Mouse (Mus musculus) limb, embryonic 11.5 days (tissue): ENCODE data around the gene Glud1. TPM values are rescaled to one million over a fixed set of nuclear protein-coding genes. Genes with fewer than 3 reads are reported as not detected.
A peak's percentile ranks its signal among the peaks of the same experiment; 100 is the strongest.

ENCODE experiments used
- ATAC-seq: fragments of 200-750 bp; cut with Nextera tagmentation; 2 replicates; pipeline ENCODE4 v1.8.0; 2017; ENCODE audit warnings: low read depth; ENCODE audit not compliant: insufficient number of reproducible peaks, low FRiP score, low TSS enrichment
- DNase-seq: peaks from one replicate; pipeline ENCODE4 v3.0.0-alpha.2; 2015; ENCODE audit warnings: low spot score
- H3K27ac ChIP-seq: fragments of 300-500 bp; sonication (generic); replicated peaks from 2 replicates; pipeline ENCODE4 v1.5.1; 2014; ENCODE audit warnings: low read depth, mild to moderate bottlenecking, low read length
- H3K27me3 ChIP-seq: fragments of 300-500 bp; sonication (generic); 2 replicates; pipeline ENCODE4 v1.6.1; 2014; ENCODE audit warnings: mild to moderate bottlenecking, low read length, mixed read lengths; ENCODE audit not compliant: control insufficient read depth, insufficient read depth
- H3K36me3 ChIP-seq: fragments of 300-500 bp; sonication (generic); 2 replicates; pipeline ENCODE4 v1.6.1; 2014; ENCODE audit warnings: mild to moderate bottlenecking, low read length, moderate library complexity, mixed read lengths; ENCODE audit not compliant: control insufficient read depth, insufficient read depth
- H3K4me1 ChIP-seq: fragments of 300-500 bp; sonication (generic); 2 replicates; pipeline ENCODE4 v1.6.1; 2014; ENCODE audit warnings: low read length, mixed read lengths; ENCODE audit not compliant: control insufficient read depth, insufficient read depth
- H3K4me2 ChIP-seq: fragments of 300-500 bp; sonication (generic); 2 replicates; pipeline ENCODE4 v1.6.1; 2014; ENCODE audit warnings: low read depth, mild to moderate bottlenecking, moderate library complexity; ENCODE audit not compliant: severe bottlenecking
- H3K4me3 ChIP-seq: fragments of 300-500 bp; sonication (generic); 2 replicates; pipeline ENCODE4 v1.5.1; 2014; ENCODE audit warnings: low read depth, low read length
- H3K9ac ChIP-seq: fragments of 300-500 bp; sonication (generic); 2 replicates; pipeline ENCODE4 v1.6.1; 2014; ENCODE audit warnings: mild to moderate bottlenecking, low read length
- H3K9me3 ChIP-seq: fragments of 300-500 bp; sonication (generic); 2 replicates; pipeline ENCODE4 v1.6.1; 2016; ENCODE audit warnings: low read length; ENCODE audit not compliant: control insufficient read depth
- WGBS: fragments of 180-500 bp; shearing (Covaris S2); extraction: QIAGEN DNeasy Blood & Tissue Kit; methylation state at CpG from one replicate; pipeline ENCODE4 v1.1.7; 2014; 5-methylcytosine and 5-hydroxymethylcytosine counted together
- polyA plus RNA-seq: library from polyadenylated mRNA; unstranded; fragments of >200 nt; fragmentation: Nextera tagmentation; extraction: Ambion mirVana; gene quantifications from 2 replicates; pipeline ENCODE4 v1.2.1, GENCODE M21; 2014

Gene Glud1
- polyA plus RNA-seq, 1 experiment from 2014 or later = 76.3 TPM

- Histone ChIP-seq H3K9ac (no peak overlapping the region), H3K27ac (no peak overlapping the region), H3K4me3 (no peak overlapping the region), H3K4me2 (no peak overlapping the region), H3K36me3 (peaks cover 16% of the 10 kb centered on the region), H3K4me1 (no peaks in the 10 kb centered on the region), H3K9me3 (no peaks in the 10 kb centered on the region), H3K27me3 (no peaks in the 10 kb centered on the region)
- 82% methylated on average over 3 of the region's 3 CpGs for WGBS
- ATAC-seq (no peak), DNase-seq (no peak)
Measured at GRCm38 (mm10) chr14:34331886-34332285, 21.4 kb downstream of the Glud1 start.

- H3K27ac ChIP-seq = no peak overlapping the region
- no peaks in the 10 kb centered on the region for H3K27me3 ChIP-seq
- H3K9ac ChIP-seq = no peak overlapping the region
- no peak overlapping the region for H3K4me3 ChIP-seq
- DNase-seq = no peak
- 96% methylated on average over 5 of the region's 5 CpGs for WGBS
- no peak for ATAC-seq
- H3K9me3 ChIP-seq = no peaks in the 10 kb centered on the region
- no peaks in the 10 kb centered on the region for H3K4me1 ChIP-seq
- H3K36me3 ChIP-seq = peaks cover 16% of the 10 kb centered on the region
- H3K4me2 ChIP-seq = no peak overlapping the region
Measured at GRCm38 (mm10) chr14:34332476-34332875, 21.9 kb downstream of the Glud1 start.

GRCm38 (mm10) chr14:34339446-34339845 lies 28.9 kb downstream of the Glud1 start:
- Histone ChIP-seq H3K36me3 (peaks cover 9% of the 10 kb centered on the region; the same call in 1 of the 2 replicates), H3K4me3 (no peak overlapping the region), H3K27me3 (no peaks in the 10 kb centered on the region), H3K27ac (no peak overlapping the region), H3K4me1 (no peaks in the 10 kb centered on the region), H3K9ac (no peak overlapping the region), H3K4me2 (no peak overlapping the region), H3K9me3 (no peaks in the 10 kb centered on the region)
- 96% methylated on average over 1 of the region's 1 CpGs for WGBS
- no peak for DNase-seq
- no peak for ATAC-seq

GRCm38 (mm10) chr14:34341993-34342392 lies 31.5 kb downstream of the Glud1 start:
- no peaks in the 10 kb centered on the region for H3K27me3 ChIP-seq
- ATAC-seq = no peak
- DNase-seq = no peak
- no peak overlapping the region for H3K4me3 ChIP-seq
- H3K27ac ChIP-seq = no peak overlapping the region
- H3K9me3 ChIP-seq = no peaks in the 10 kb centered on the region
- H3K4me1 ChIP-seq = no peaks in the 10 kb centered on the region
- H3K36me3 ChIP-seq = peaks cover 3% of the 10 kb centered on the region; the same call in 1 of the 2 replicates
- no peak overlapping the region for H3K4me2 ChIP-seq
- no peak overlapping the region for H3K9ac ChIP-seq
- WGBS = 95% methylated on average over 4 of the region's 4 CpGs

GRCm38 (mm10) chr14:34343078-34343477 lies 32.6 kb downstream of the Glud1 start:
- H3K4me1 ChIP-seq = no peaks in the 10 kb centered on the region
- no peaks in the 10 kb centered on the region for H3K9me3 ChIP-seq
- H3K9ac ChIP-seq = no peak overlapping the region
- no peak overlapping the region for H3K4me3 ChIP-seq
- peaks cover 3% of the 10 kb centered on the region; the same call in 1 of the 2 replicates for H3K36me3 ChIP-seq
- ATAC-seq (no peak), DNase-seq (no peak)
- H3K27ac ChIP-seq = no peak overlapping the region
- 92% methylated on average over 4 of the region's 4 CpGs for WGBS
- no peaks in the 10 kb centered on the region for H3K27me3 ChIP-seq
- no peak overlapping the region for H3K4me2 ChIP-seq

GRCm38 (mm10) chr14:34344361-34344760 lies 33.8 kb downstream of the Glud1 start:
- Histone ChIP-seq H3K9ac (no peak overlapping the region), H3K4me3 (no peak overlapping the region), H3K27me3 (no peaks in the 10 kb centered on the region), H3K36me3 (peaks cover 3% of the 10 kb centered on the region; the same call in 1 of the 2 replicates), H3K27ac (no peak overlapping the region), H3K9me3 (no peaks in the 10 kb centered on the region), H3K4me1 (no peaks in the 10 kb centered on the region), H3K4me2 (no peak overlapping the region)
- DNase-seq (no peak), ATAC-seq (no peak)
- WGBS = 89% methylated on average over 5 of the region's 5 CpGs

GRCm38 (mm10) chr14:34345771-34346566 lies 35.4 kb downstream of the Glud1 start:
- H3K27me3 ChIP-seq = no peaks in the 10 kb centered on the region
- 54% methylated on average over 12 of the region's 12 CpGs for WGBS
- no peak overlapping the region for H3K4me3 ChIP-seq
- DNase-seq (no peak), ATAC-seq (0 out of 2 replicates have a peak, but pooled peaks have one; percentile 9)
- H3K9ac ChIP-seq = no peak overlapping the region
- no peaks in the 10 kb centered on the region for H3K9me3 ChIP-seq
- no peak overlapping the region for H3K27ac ChIP-seq
- peaks cover 3% of the 10 kb centered on the region; the same call in 1 of the 2 replicates for H3K36me3 ChIP-seq
- no peak overlapping the region for H3K4me2 ChIP-seq
- no peaks in the 10 kb centered on the region for H3K4me1 ChIP-seq

- DNase-seq = no peak
- Histone ChIP-seq H3K9me3 (no peaks in the 10 kb centered on the region), H3K9ac (no peak overlapping the region), H3K36me3 (peaks cover 3% of the 10 kb centered on the region; the same call in 1 of the 2 replicates), H3K27ac (no peak overlapping the region), H3K4me1 (no peaks in the 10 kb centered on the region), H3K4me2 (no peak overlapping the region), H3K27me3 (no peaks in the 10 kb centered on the region), H3K4me3 (no peak overlapping the region)
- no peak for ATAC-seq
- 90% methylated on average over 5 of the region's 5 CpGs for WGBS
Measured at GRCm38 (mm10) chr14:34347084-34347483, 36.6 kb downstream of the Glud1 start.
